Mouse (Mus musculus): ENCODE results near the gene Nktr. TPM values are rescaled to one million over a fixed set of nuclear protein-coding genes. Genes with fewer than 3 reads are reported as not detected.
A peak's percentile ranks its signal among the peaks of the same experiment; 100 is the strongest.

The Nktr gene
- polyA plus RNA-seq, 1 experiment from 2014 or later: 53.6 TPM

- H3K4me3 ChIP-seq: no peak overlapping the region
- H3K9ac ChIP-seq: no peak overlapping the region
- no peaks in the 10 kb centered on the region for H3K9me3 ChIP-seq (replicated peaks)
- H3K4me1 ChIP-seq (replicated peaks): peaks cover 31% of the 10 kb centered on the region
- H3K27ac ChIP-seq (ENCODE audit: poor library complexity, severe bottlenecking): no peak overlapping the region
- H3K27me3 ChIP-seq (replicated peaks): no peaks in the 10 kb centered on the region
- no peak for ATAC-seq (ENCODE audit: insufficient number of reproducible peaks, low FRiP score)
- no peak overlapping the region for H3K4me2 ChIP-seq
- 85% methylated on average over 25 of the region's 25 CpGs for WGBS
- peaks cover 54% of the 10 kb centered on the region for H3K36me3 ChIP-seq
Measured at GRCm38 (mm10) chr9:121762761-121763160, 43.8 kb downstream of the Nktr start.

GRCm38 (mm10) chr9:121763716-121764115, 44.7 kb downstream of the Nktr start:
- H3K36me3 ChIP-seq: peaks cover 64% of the 10 kb centered on the region
- no peaks in the 10 kb centered on the region for H3K9me3 ChIP-seq (replicated peaks)
- no peak overlapping the region for H3K27ac ChIP-seq (ENCODE audit: poor library complexity, severe bottlenecking)
- no peak overlapping the region for H3K9ac ChIP-seq
- 87% methylated on average over 19 of the region's 19 CpGs for WGBS
- no peak for ATAC-seq (ENCODE audit: insufficient number of reproducible peaks, low FRiP score)
- H3K4me1 ChIP-seq (replicated peaks): peaks cover 21% of the 10 kb centered on the region
- H3K4me2 ChIP-seq: no peak overlapping the region
- H3K27me3 ChIP-seq (replicated peaks): no peaks in the 10 kb centered on the region
- no peak overlapping the region for H3K4me3 ChIP-seq

GRCm38 (mm10) chr9:121765166-121765855, 46.3 kb downstream of the Nktr start:
- H3K4me2 ChIP-seq: no peak overlapping the region
- 90% methylated on average over 16 of the region's 16 CpGs for WGBS
- peaks cover 19% of the 10 kb centered on the region for H3K4me1 ChIP-seq (replicated peaks)
- H3K27me3 ChIP-seq (replicated peaks): no peaks in the 10 kb centered on the region
- H3K36me3 ChIP-seq: peaks cover 68% of the 10 kb centered on the region
- no peak overlapping the region for H3K27ac ChIP-seq (ENCODE audit: poor library complexity, severe bottlenecking)
- H3K9ac ChIP-seq: no peak overlapping the region
- no peak for ATAC-seq (ENCODE audit: insufficient number of reproducible peaks, low FRiP score)
- H3K9me3 ChIP-seq (replicated peaks): no peaks in the 10 kb centered on the region
- H3K4me3 ChIP-seq: no peak overlapping the region

- H3K9me3 ChIP-seq (replicated peaks): no peaks in the 10 kb centered on the region
- peaks cover 26% of the 10 kb centered on the region for H3K27me3 ChIP-seq (replicated peaks)
- no peak overlapping the region for H3K27ac ChIP-seq (ENCODE audit: poor library complexity, severe bottlenecking)
- H3K9ac ChIP-seq: no peak overlapping the region
- H3K4me2 ChIP-seq: no peak overlapping the region
- WGBS: 57% methylated on average over 5 of the region's 5 CpGs
- peaks cover 17% of the 10 kb centered on the region for H3K36me3 ChIP-seq
- no peak overlapping the region for H3K4me3 ChIP-seq
- peaks cover 14% of the 10 kb centered on the region for H3K4me1 ChIP-seq (replicated peaks)
- ATAC-seq (ENCODE audit: insufficient number of reproducible peaks, low FRiP score): no peak
Measured at GRCm38 (mm10) chr9:121772412-121772811, 53.4 kb downstream of the Nktr start.

GRCm38 (mm10) chr9:121775951-121776350, 57.0 kb downstream of the Nktr start:
- H3K27me3 ChIP-seq (replicated peaks): peaks cover 62% of the 10 kb centered on the region
- no peaks in the 10 kb centered on the region for H3K9me3 ChIP-seq (replicated peaks)
- no peak overlapping the region for H3K4me3 ChIP-seq
- no peak overlapping the region for H3K9ac ChIP-seq
- H3K4me1 ChIP-seq (replicated peaks): peaks cover 28% of the 10 kb centered on the region
- no peak overlapping the region for H3K4me2 ChIP-seq
- H3K27ac ChIP-seq (ENCODE audit: poor library complexity, severe bottlenecking): no peak overlapping the region
- 79% methylated on average over 10 of the region's 10 CpGs for WGBS
- ATAC-seq (ENCODE audit: insufficient number of reproducible peaks, low FRiP score): no peak
- no peaks in the 10 kb centered on the region for H3K36me3 ChIP-seq

GRCm38 (mm10) chr9:121776511-121776910, 57.5 kb downstream of the Nktr start:
- H3K27me3 ChIP-seq (replicated peaks): peaks cover 62% of the 10 kb centered on the region
- no peaks in the 10 kb centered on the region for H3K36me3 ChIP-seq
- ATAC-seq (ENCODE audit: insufficient number of reproducible peaks, low FRiP score): no peak
- H3K4me2 ChIP-seq: no peak overlapping the region
- no peak overlapping the region for H3K9ac ChIP-seq
- H3K27ac ChIP-seq (ENCODE audit: poor library complexity, severe bottlenecking): no peak overlapping the region
- 62% methylated on average over 7 of the region's 7 CpGs for whole genome bisulfite sequencing
- H3K4me1 ChIP-seq (replicated peaks): peaks cover 28% of the 10 kb centered on the region
- no peak overlapping the region for H3K4me3 ChIP-seq
- no peaks in the 10 kb centered on the region for H3K9me3 ChIP-seq (replicated peaks)

GRCm38 (mm10) chr9:121777484-121778065, 58.6 kb downstream of the Nktr start, which contains the start of gene Klhl40:
TSS of gene Klhl40 (plus strand) at chr9:121777607.
- 14% methylated on average over 30 of the region's 30 CpGs for WGBS
- Histone ChIP-seq H3K9ac (peak within 1 kb of the TSS; percentile 39), H3K4me3 (peak within 1 kb of the TSS; percentile 43), H3K9me3 (replicated peaks) (no peaks in the 10 kb centered on the region), H3K4me2 (peak within 1 kb of the TSS; percentile 79), H3K27ac (ENCODE audit: poor library complexity, severe bottlenecking) (no peak within 1 kb of the TSS), H3K27me3 (replicated peaks) (peaks cover 69% of the 10 kb centered on the region), H3K36me3 (no peaks in the 10 kb centered on the region), H3K4me1 (replicated peaks) (peaks cover 28% of the 10 kb centered on the region)
- ATAC-seq (ENCODE audit: insufficient number of reproducible peaks, low FRiP score): 0 out of 2 replicates have a peak, but pooled peaks have one; percentile 38

GRCm38 (mm10) chr9:121778066-121778624, 59.2 kb downstream of the Nktr start:
- Histone ChIP-seq H3K36me3 (no peaks in the 10 kb centered on the region), H3K9me3 (replicated peaks) (no peaks in the 10 kb centered on the region), H3K4me2 (peak overlapping the region; percentile 79), H3K4me1 (replicated peaks) (peaks cover 28% of the 10 kb centered on the region), H3K9ac (peak overlapping the region; percentile 39), H3K27me3 (replicated peaks) (peaks cover 71% of the 10 kb centered on the region), H3K4me3 (peak overlapping the region; percentile 43), H3K27ac (ENCODE audit: poor library complexity, severe bottlenecking) (no peak overlapping the region)
- 14% methylated on average over 54 of the region's 54 CpGs for WGBS
- no peak for ATAC-seq (ENCODE audit: insufficient number of reproducible peaks, low FRiP score)

GRCm38 (mm10) chr9:121784801-121785200, 65.8 kb downstream of the Nktr start:
- Histone ChIP-seq H3K4me1 (replicated peaks) (no peaks in the 10 kb centered on the region), H3K9ac (no peak overlapping the region), H3K4me3 (no peak overlapping the region), H3K9me3 (replicated peaks) (no peaks in the 10 kb centered on the region), H3K27me3 (replicated peaks) (peaks cover 40% of the 10 kb centered on the region), H3K4me2 (no peak overlapping the region), H3K36me3 (no peaks in the 10 kb centered on the region), H3K27ac (ENCODE audit: poor library complexity, severe bottlenecking) (no peak overlapping the region)
- no peak for ATAC-seq (ENCODE audit: insufficient number of reproducible peaks, low FRiP score)
- 78% methylated on average over 12 of the region's 12 CpGs for WGBS

GRCm38 (mm10) chr9:121785261-121785660, 66.3 kb downstream of the Nktr start:
- Histone ChIP-seq H3K27me3 (replicated peaks) (peaks cover 35% of the 10 kb centered on the region), H3K27ac (ENCODE audit: poor library complexity, severe bottlenecking) (no peak overlapping the region), H3K9me3 (replicated peaks) (no peaks in the 10 kb centered on the region), H3K9ac (no peak overlapping the region), H3K4me2 (no peak overlapping the region), H3K36me3 (no peaks in the 10 kb centered on the region), H3K4me1 (replicated peaks) (no peaks in the 10 kb centered on the region), H3K4me3 (no peak overlapping the region)
- ATAC-seq (ENCODE audit: insufficient number of reproducible peaks, low FRiP score): no peak
- 78% methylated on average over 8 of the region's 8 CpGs for WGBS

- Histone ChIP-seq H3K27me3 (replicated peaks) (peaks cover 28% of the 10 kb centered on the region), H3K4me1 (replicated peaks) (peaks cover 10% of the 10 kb centered on the region), H3K4me3 (no peak overlapping the region), H3K9me3 (replicated peaks) (no peaks in the 10 kb centered on the region), H3K36me3 (no peaks in the 10 kb centered on the region), H3K9ac (no peak overlapping the region), H3K4me2 (no peak overlapping the region), H3K27ac (ENCODE audit: poor library complexity, severe bottlenecking) (no peak overlapping the region)
- no peak for ATAC-seq (ENCODE audit: insufficient number of reproducible peaks, low FRiP score)
- 63% methylated on average over 2 of the region's 2 CpGs for WGBS
Measured at GRCm38 (mm10) chr9:121786359-121786758, 67.4 kb downstream of the Nktr start.

Measured in heart, embryonic 12.5 days (tissue).